Mouse (Mus musculus): ENCODE results near the gene Nfib.

Nfib gene

DNA sequence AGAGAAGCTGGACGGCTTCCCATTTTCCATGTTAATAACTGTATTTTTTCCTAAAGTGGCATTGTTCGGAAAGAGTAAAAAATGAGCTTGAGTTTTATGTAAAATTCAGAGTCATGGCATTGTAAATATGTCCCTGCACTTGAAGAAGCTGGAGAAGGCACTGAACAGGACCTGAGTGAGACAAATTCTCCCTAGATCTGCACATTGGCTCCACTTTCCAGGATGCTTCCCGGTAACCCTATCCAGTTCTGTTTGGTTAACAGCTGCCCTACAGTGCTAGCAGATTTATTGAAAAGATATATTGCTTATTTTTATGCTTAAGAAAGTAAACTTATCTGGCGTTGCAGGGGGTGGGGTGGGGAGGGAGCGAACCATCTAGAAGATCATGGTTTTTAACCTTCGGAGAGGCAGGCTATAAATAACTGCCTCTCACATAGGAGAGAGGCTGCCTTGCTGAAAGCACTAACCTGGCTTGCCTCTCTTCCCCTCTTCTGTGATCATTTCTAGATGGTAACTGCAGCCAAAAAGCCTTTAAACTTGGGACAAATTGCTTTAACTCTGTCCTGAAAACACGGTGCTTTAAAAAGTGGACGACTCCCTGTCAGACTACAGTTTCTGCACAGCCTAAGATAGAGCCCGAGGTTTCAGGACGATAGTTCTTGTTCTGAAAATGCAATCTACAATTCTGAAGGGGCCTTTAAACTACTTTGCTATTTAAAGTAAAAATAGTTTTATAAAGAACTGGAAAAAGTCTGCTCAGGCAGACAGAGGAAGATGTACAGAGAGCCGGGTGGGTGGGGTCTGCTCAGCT, 394.4 kb downstream of the Nfib start:
- DNase-seq (ENCODE audit: low read depth, low spot score), result no peak

GRCm38 (mm10) chr4:82306045-82306444, 399.5 kb downstream of the Nfib start:
- DNase-seq (ENCODE audit: low read depth, low spot score), result no peak

DNA sequence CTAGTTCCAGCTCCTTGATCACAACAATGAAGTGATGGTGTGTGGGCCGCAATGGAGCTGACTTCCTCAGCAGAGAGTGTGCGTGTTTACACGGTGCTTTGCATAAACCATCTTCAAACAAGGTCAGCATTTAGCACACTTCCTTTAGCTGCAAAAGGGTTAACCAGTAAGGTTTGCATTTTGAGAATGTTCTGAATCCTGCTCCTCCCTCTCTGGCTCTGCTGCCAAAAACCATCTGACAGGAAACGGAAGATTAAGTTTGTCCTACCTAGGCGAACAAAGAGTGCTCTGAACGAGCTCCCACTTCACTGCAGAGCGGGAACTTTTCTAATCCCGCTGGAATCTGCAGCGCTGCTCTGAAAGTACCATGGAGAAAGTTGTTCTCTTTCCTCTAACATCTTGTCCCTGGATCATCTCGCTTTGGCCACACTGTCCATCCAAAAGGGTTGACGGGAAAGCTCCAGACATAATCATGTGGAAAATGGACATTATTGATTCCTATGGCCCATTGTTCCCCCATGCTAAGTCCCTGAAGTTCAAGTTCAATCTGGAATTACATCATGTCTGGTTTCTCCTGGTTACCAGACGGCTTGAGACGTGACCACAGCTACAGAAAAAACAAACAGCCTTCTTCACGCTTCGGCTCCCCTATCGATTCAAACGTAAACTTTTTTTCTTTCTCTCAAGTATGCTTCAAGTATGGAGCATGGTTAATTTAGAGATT, 401.2 kb downstream of the Nfib start:
- no peak for DNase-seq (ENCODE audit: low read depth, low spot score)

- DNase-seq (ENCODE audit: low read depth, low spot score), result no peak
Observed at GRCm38 (mm10) chr4:82303362-82303900, 402.1 kb downstream of the Nfib start.

DNA sequence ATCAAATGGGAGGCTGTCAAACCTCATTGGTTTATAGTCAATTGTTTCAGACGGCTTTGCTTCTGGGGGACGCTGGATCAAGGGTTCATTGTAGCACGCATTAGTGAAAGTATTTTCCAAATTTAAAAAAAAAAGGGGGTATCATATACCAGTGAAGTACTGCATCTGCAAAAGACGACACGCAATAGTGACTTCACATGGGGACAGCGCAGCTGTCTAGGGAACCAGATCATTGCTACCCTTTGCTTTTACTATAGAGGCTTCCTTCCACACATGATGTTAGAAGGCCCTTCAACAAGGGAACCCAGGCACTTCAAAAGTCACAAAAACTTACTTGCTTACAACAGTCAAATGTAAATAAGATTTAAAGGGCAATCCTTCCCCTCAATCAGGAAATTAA, 402.6 kb downstream of the Nfib start:
- no peak for DNase-seq (ENCODE audit: low read depth, low spot score)

DNA sequence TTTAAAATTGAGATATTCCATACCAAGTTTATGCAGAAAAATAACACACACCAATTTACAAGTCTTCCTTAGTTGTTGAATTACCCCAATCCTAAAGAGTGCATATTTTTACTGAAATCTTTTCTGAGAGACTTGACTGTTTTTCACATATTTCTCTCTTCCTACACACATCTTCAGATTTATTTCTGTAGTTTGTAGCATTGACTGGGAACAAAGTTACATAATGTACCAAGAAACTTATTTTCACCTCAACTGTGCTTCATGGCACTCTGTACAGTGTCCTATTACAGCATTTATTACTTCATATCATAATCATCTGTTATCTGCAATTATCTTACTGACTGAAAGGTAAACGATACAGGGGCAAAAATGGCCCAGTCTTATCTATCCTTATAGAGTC, 406.9 kb downstream of the Nfib start:
- DNase-seq (ENCODE audit: low read depth, low spot score), result no peak

DNA sequence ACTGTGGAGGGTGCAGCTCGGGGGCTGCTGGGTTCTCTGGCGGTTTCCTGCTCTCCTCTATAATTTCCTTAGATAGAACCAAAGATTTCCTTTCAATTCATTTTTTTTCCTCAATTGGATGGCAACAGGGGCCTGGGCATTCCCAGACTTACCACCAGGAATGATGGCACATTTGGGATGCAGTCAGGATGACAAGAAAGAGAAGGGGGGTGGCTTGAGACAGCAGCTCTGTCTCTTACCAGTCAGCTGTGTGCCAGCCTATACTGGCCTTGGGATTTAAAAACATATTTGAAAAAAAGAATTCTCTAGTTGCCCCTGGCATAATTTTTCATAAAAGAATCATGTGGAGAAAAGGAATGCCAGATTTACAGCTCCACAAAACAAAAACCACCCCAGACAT, 408.0 kb downstream of the Nfib start:
- no peak for DNase-seq (ENCODE audit: low read depth, low spot score)

DNA sequence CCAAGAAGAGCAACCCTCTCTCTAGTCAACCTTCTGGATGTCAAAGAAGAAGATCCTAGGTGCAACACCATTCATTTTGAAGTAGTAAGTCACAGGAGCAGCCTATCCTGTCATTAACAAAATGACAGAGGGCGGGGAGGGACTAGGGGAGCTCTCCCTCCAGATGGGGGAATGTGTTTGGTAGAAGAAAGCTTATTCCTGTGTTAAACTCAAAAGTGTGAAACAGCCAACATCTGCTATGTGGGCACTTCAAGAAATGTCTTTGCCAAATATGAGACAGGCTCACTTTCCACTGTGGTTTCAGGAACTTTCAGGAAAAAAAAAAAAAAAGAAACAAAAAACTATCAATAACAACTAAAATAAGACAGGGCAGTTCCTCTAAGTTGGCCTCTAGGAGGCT, 411.5 kb downstream of the Nfib start:
- DNase-seq (ENCODE audit: low read depth, low spot score), result no peak

GRCm38 (mm10) chr4:82291174-82291847, 414.2 kb downstream of the Nfib start:
- DNase-seq (ENCODE audit: low read depth, low spot score), result no peak

GRCm38 (mm10) chr4:82290623-82291022, 414.9 kb downstream of the Nfib start:
- no peak for DNase-seq (ENCODE audit: low read depth, low spot score)

DNA sequence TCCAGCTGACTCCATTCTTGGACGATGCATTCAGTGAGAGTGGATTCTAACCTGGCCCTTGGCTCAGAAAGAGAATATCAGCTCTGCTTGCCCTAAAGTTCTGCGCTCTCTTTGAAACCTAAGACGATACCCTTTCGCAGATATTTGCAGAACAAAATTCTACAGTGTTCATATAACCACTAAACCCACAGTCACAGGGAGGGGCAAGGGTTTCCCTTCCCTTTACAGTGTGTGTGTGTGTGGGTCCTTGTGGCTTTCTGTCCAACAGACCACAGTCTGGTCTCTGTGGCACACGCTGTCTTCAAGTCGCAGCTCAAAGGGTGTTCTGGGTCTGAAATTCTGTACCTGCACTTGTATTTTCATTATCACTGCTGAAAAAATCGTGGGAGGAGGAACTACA, 416.0 kb downstream of the Nfib start:
- DNase-seq (ENCODE audit: low read depth, low spot score), result no peak

DNA sequence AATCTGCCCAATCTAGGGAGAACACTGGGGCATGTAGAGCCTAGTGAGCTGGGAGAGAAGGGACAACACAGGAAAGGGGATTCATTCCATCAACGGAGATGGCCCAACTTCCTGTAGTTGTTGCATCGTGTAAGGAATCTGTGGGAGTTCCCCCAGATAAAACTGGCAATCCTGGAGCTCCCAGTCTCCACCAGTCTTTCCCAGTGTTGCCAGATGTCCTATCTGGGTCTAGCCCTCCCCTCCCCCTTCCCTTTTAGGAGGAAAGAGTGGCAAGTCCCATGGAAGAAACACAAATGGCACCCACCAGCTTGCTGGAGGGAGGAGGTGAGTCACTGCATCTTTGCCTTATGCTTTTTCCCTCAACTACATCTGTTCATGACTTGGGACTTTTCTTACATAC, 417.4 kb downstream of the Nfib start:
- DNase-seq (ENCODE audit: low read depth, low spot score), result no peak

GRCm38 (mm10) chr4:82287454-82287853, 418.1 kb downstream of the Nfib start:
- DNase-seq (ENCODE audit: low read depth, low spot score), result no peak

- no peak for DNase-seq (ENCODE audit: low read depth, low spot score)
Observed at GRCm38 (mm10) chr4:82286931-82287330, 418.6 kb downstream of the Nfib start.

- DNase-seq (ENCODE audit: low read depth, low spot score), result no peak
Observed at GRCm38 (mm10) chr4:82283536-82283935, 422.0 kb downstream of the Nfib start.

- no peak for DNase-seq (ENCODE audit: low read depth, low spot score)
Observed at GRCm38 (mm10) chr4:82275996-82276395, 429.6 kb downstream of the Nfib start.

DNA sequence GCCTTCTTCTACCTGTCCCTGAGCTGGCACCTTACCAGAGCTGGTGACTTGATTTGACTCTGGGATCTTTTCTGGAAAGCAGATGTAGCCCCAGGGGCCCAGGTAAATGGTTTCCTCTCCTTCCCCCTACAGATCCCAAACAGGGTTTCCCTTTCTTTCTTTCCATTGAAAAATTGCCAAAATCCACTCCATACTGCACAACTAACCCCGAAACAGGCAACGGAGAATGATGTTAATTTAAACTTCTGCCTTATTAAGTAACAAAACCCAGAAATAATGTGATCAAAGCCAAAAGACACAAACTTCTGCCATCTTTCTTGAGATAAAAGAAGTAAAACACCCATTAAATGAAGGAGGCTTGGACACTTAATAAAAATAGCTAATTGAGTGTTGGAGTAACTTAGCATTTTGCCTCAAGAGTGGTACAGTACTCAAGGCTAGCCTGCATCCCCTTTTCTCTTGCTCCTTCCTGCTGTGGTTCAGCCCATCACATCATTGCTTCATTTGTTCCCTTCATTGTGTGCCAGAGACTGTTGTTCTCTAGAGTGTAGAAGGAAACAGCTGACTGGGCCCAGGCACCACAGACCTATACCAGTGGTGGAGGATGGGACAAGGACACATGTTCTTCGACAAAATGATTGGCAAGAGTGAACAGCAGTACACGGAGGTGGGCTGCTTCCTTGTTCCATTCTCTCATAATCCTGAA, 432.3 kb downstream of the Nfib start:
- DNase-seq (ENCODE audit: low read depth, low spot score), result no peak

DNA sequence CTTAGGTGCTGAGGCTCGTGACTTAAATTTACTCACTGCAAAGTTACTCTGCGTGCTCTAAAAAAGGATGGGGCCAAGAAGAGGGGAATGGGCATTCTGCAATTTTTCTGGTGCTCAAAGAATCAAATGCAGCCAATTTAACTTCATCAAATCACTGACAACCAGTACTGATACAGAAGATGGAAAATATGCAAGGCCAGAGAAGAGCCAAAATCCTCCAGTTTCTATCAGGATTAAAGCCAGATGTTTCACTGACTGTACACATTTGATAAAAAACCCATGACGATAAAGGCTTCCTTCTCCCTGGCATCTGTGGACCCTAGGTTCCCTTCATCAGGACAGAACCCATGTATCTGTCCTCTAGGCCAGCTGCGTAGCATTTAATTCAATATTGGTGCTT, 433.5 kb downstream of the Nfib start:
- DNase-seq (ENCODE audit: low read depth, low spot score), result no peak

DNA sequence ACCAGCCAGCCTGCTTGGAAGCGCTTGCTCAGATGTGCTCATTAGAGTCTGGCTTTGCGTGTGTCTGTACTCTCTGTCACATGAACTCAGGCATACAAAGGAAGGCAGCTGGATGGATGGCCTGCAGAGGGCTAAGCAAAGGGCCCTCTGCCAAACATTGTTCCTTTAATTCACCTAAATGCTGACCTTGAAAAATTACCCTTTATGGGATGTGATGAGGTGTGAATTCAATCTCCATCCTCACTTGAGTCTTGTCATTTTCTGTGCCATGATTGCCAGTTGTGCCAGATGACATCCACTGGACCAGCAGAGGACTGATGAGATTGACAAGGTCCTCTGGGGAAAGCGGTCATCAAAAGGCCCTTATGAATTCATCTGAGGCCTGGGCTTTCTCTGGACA, 434.0 kb downstream of the Nfib start:
- DNase-seq (ENCODE audit: low read depth, low spot score), result no peak

DNA sequence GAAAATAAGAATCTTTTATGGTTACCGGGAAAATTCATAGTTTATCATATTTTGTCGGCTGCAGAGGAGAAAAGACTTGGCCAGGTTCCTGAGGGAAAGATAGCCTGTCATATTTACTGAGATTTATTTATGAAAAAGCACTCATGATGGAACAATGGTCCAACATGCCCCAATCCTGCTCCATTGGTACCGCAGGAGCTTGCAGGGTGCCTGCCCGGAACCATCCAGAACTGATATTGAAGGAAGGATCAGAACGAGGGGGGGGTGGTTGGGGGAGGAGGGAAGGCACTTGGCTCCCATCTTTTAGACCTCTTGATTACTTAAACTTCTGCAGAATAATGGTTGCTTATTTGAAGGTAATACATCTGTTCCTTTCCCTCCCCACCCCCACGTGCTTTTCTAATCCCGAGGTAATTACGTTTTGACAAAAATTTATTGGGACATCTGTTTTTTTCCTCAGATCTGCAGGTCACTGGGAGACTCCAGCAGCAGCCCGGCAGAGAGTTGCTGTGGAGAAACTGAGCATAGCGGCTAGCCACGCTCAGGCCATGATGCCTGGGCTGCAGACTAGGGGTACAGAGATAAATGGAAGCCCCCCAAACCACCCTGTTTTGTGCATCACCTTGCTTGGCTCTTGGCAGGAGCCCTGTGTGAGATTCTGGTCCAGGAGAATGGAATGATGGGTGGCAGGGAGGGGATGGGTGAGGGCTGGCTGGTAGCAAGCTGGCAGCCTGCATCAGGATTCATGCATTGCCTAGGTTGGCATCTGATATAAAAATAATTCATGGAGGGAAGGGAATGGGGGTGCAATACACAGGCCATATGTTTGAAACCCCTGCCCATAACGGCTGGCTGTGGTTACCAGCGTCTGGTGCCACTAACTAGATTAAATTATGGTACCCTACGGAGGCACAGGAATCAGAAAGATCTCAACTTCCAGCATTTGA, 437.4 kb downstream of the Nfib start:
- no peak for DNase-seq (ENCODE audit: low read depth, low spot score)
